Mouse (Mus musculus) hindbrain, embryonic 10.5 days (tissue): ENCODE measurements around the gene Psip1. TPM values are rescaled to one million over a fixed set of nuclear protein-coding genes. Genes with fewer than 3 reads are reported as not detected.
A peak's percentile ranks its signal among the peaks of the same experiment; 100 is the strongest.
"Not testable (repeated sequence)": the region's sequence is repeated elsewhere in the genome, so short reads cannot be mapped to it uniquely, and the experiment has no call there.

Experiments used
- DNase-seq: peaks from one replicate; pipeline ENCODE4 v3.0.0-alpha.2; 2017; ENCODE audit warnings: low spot score
- H3K27ac ChIP-seq: fragments of 300-500 bp; sonication (generic); 2 replicates; pipeline ENCODE4 v1.5.1; 2016; ENCODE audit warnings: mild to moderate bottlenecking, moderate library complexity
- H3K27me3 ChIP-seq: fragments of 300-500 bp; sonication (generic); 2 replicates; pipeline ENCODE4 v1.6.1; 2016; ENCODE audit warnings: mild to moderate bottlenecking; ENCODE audit not compliant: poor library complexity, insufficient read depth, severe bottlenecking
- H3K36me3 ChIP-seq: fragments of 300-500 bp; sonication (generic); 2 replicates; pipeline ENCODE4 v1.6.1; 2016; ENCODE audit warnings: mild to moderate bottlenecking, moderate library complexity
- H3K4me1 ChIP-seq: fragments of 300-500 bp; sonication (generic); replicated peaks from 2 replicates; pipeline ENCODE4 v1.6.1; 2016; ENCODE audit warnings: mild to moderate bottlenecking
- H3K4me3 ChIP-seq: fragments of 300-500 bp; sonication (generic); 2 replicates; pipeline ENCODE4 v1.5.1; 2016; ENCODE audit warnings: mild to moderate bottlenecking, moderate library complexity
- H3K9me3 ChIP-seq: fragments of 300-500 bp; sonication (generic); 2 replicates; pipeline ENCODE4 v1.6.1; 2016; ENCODE audit warnings: mild to moderate bottlenecking, moderate library complexity
- WGBS: fragments of 180-500 bp; shearing (Covaris S2); methylation state at CpG from one replicate; pipeline ENCODE4 v1.1.7; 2016; 5-methylcytosine and 5-hydroxymethylcytosine counted together
- polyA plus RNA-seq: library from polyadenylated mRNA; unstranded; fragments of >200 nt; fragmentation: Nextera tagmentation; extraction: Ambion mirVana; gene quantifications from 2 replicates; pipeline ENCODE4 v1.2.1, GENCODE M21; 2016

The Psip1 gene
- polyA plus RNA-seq: 244 and 275 TPM in 2 replicates

- H3K36me3 ChIP-seq: peaks cover 32% of the 10 kb centered on the region
- peak within 1 kb of the TSS; percentile 94 for H3K4me3 ChIP-seq
- no peaks in the 10 kb centered on the region for H3K9me3 ChIP-seq
- H3K4me1 ChIP-seq: peaks cover 40% of the 10 kb centered on the region
- WGBS: under 1% methylated on average over 75 of the region's 86 CpGs
- H3K27ac ChIP-seq: peak within 1 kb of the TSS; percentile 99
- DNase-seq: peak; percentile 91
- no peaks in the 10 kb centered on the region for H3K27me3 ChIP-seq
Measured at GRCm38 (mm10) chr4:83486117-83486901, at the start of gene Psip1. TSS of gene Psip1 (minus strand) at chr4:83486459.

GRCm38 (mm10) chr4:83534024-83534423 lies 47.8 kb upstream of the Psip1 start:
- Histone ChIP-seq H3K4me1 (peaks cover 7% of the 10 kb centered on the region; the same call in 1 of the 2 replicates), H3K27ac (no peak overlapping the region), H3K4me3 (no peak overlapping the region), H3K36me3 (no peaks in the 10 kb centered on the region), H3K9me3 (no peaks in the 10 kb centered on the region), H3K27me3 (no peaks in the 10 kb centered on the region)
- 87% methylated on average over 7 of the region's 7 CpGs for WGBS
- no peak for DNase-seq

GRCm38 (mm10) chr4:83533168-83533911 lies 47.1 kb upstream of the Psip1 start:
- Histone ChIP-seq H3K27ac (no peak overlapping the region), H3K4me3 (no peak overlapping the region), H3K36me3 (no peaks in the 10 kb centered on the region), H3K9me3 (no peaks in the 10 kb centered on the region), H3K27me3 (no peaks in the 10 kb centered on the region), H3K4me1 (peaks cover 7% of the 10 kb centered on the region; the same call in 1 of the 2 replicates)
- 85% methylated on average over 9 of the region's 9 CpGs for WGBS
- DNase-seq: no peak

GRCm38 (mm10) chr4:83530060-83530459 lies 43.8 kb upstream of the Psip1 start:
- not testable (repeated sequence) for H3K9me3 ChIP-seq, DNase-seq, H3K27me3 ChIP-seq, H3K36me3 ChIP-seq, H3K4me3 ChIP-seq, H3K27ac ChIP-seq
- peaks cover 17% of the 10 kb centered on the region for H3K4me1 ChIP-seq
- WGBS: 92% methylated on average over 4 of the region's 4 CpGs

- Histone ChIP-seq H3K27me3 (no peaks in the 10 kb centered on the region), H3K27ac (no peak overlapping the region), H3K9me3 (peaks cover 3% of the 10 kb centered on the region; the same call in 1 of the 2 replicates), H3K4me3 (no peak overlapping the region), H3K4me1 (peaks cover 32% of the 10 kb centered on the region), H3K36me3 (no peaks in the 10 kb centered on the region)
- peak; percentile 35 for DNase-seq
Measured at GRCm38 (mm10) chr4:83527921-83528320, 41.7 kb upstream of the Psip1 start.

- WGBS: 68% methylated on average over 6 of the region's 6 CpGs
- Histone ChIP-seq H3K36me3 (no peaks in the 10 kb centered on the region), H3K9me3 (peaks cover 3% of the 10 kb centered on the region; the same call in 1 of the 2 replicates), H3K27me3 (no peaks in the 10 kb centered on the region), H3K27ac (no peak overlapping the region), H3K4me1 (peaks cover 34% of the 10 kb centered on the region), H3K4me3 (no peak overlapping the region)
- no peak for DNase-seq
Measured at GRCm38 (mm10) chr4:83526988-83527334, 40.7 kb upstream of the Psip1 start.

- H3K9me3 ChIP-seq: peaks cover 3% of the 10 kb centered on the region; the same call in 1 of the 2 replicates
- WGBS: 12% methylated on average over 13 of the region's 13 CpGs
- no peaks in the 10 kb centered on the region for H3K36me3 ChIP-seq
- H3K4me3 ChIP-seq: peak overlapping the region; percentile 73
- H3K4me1 ChIP-seq: peaks cover 37% of the 10 kb centered on the region
- no peaks in the 10 kb centered on the region for H3K27me3 ChIP-seq
- peak overlapping the region; percentile 99; the same call in 1 of the 2 replicates for H3K27ac ChIP-seq
- DNase-seq: no peak
Measured at GRCm38 (mm10) chr4:83526270-83526987, 40.2 kb upstream of the Psip1 start.

- Histone ChIP-seq H3K9me3 (peaks cover 3% of the 10 kb centered on the region; the same call in 1 of the 2 replicates), H3K4me1 (peaks cover 36% of the 10 kb centered on the region), H3K36me3 (no peaks in the 10 kb centered on the region), H3K27ac (peak overlapping the region; percentile 99), H3K27me3 (no peaks in the 10 kb centered on the region), H3K4me3 (peak overlapping the region; percentile 73)
- no peak for DNase-seq
- under 1% methylated on average over 18 of the region's 18 CpGs for WGBS
Measured at GRCm38 (mm10) chr4:83525690-83526055, 39.4 kb upstream of the Psip1 start.

- Histone ChIP-seq H3K4me1 (peaks cover 34% of the 10 kb centered on the region), H3K9me3 (peaks cover 3% of the 10 kb centered on the region; the same call in 1 of the 2 replicates), H3K27me3 (no peaks in the 10 kb centered on the region), H3K27ac (peak within 1 kb of the TSS; percentile 99), H3K36me3 (no peaks in the 10 kb centered on the region), H3K4me3 (peak within 1 kb of the TSS; percentile 73)
- peak; percentile 97 for DNase-seq
- under 1% methylated on average over 73 of the region's 73 CpGs for WGBS
Measured at GRCm38 (mm10) chr4:83524843-83525689, 38.8 kb upstream of the Psip1 start, which contains the start of gene Ccdc171. TSS of gene Ccdc171 (plus strand) at chr4:83525545.

- Histone ChIP-seq H3K4me1 (peaks cover 34% of the 10 kb centered on the region), H3K4me3 (peak overlapping the region; percentile 73), H3K27me3 (no peaks in the 10 kb centered on the region), H3K36me3 (no peaks in the 10 kb centered on the region), H3K27ac (peak overlapping the region; percentile 99), H3K9me3 (peaks cover 3% of the 10 kb centered on the region; the same call in 1 of the 2 replicates)
- DNase-seq: no peak
- WGBS: 7% methylated on average over 6 of the region's 6 CpGs
Measured at GRCm38 (mm10) chr4:83524456-83524842, 38.2 kb upstream of the Psip1 start.

- no peak overlapping the region for H3K4me3 ChIP-seq
- no peaks in the 10 kb centered on the region for H3K27me3 ChIP-seq
- peak; percentile 16 for DNase-seq
- H3K36me3 ChIP-seq: no peaks in the 10 kb centered on the region
- peaks cover 34% of the 10 kb centered on the region for H3K4me1 ChIP-seq
- 61% methylated on average over 5 of the region's 5 CpGs for WGBS
- H3K27ac ChIP-seq: no peak overlapping the region
- no peaks in the 10 kb centered on the region for H3K9me3 ChIP-seq
Measured at GRCm38 (mm10) chr4:83522066-83522465, 35.8 kb upstream of the Psip1 start.

GRCm38 (mm10) chr4:83520308-83520707 lies 34.0 kb upstream of the Psip1 start:
- Histone ChIP-seq H3K4me3 (no peak overlapping the region), H3K27ac (no peak overlapping the region), H3K36me3 (no peaks in the 10 kb centered on the region), H3K9me3 (no peaks in the 10 kb centered on the region), H3K27me3 (no peaks in the 10 kb centered on the region), H3K4me1 (peaks cover 20% of the 10 kb centered on the region)
- no peak for DNase-seq
- WGBS: 81% methylated on average over 4 of the region's 4 CpGs
